Mouse (Mus musculus) heart, adult 2 months (tissue): Measurements from ENCODE around the gene 9430038I01Rik.

Experiments used
- CTCF ChIP-seq: fragments of 200-600 bp; IDR thresholded peaks from 2 replicates; pipeline ENCODE4 v1.8.1; 2022; ENCODE audit warnings: antibody characterized with exemption, mild to moderate bottlenecking, moderate library complexity
- EP300 ChIP-seq: fragments of 200-500 bp; IDR thresholded peaks from 2 replicates; pipeline ENCODE4 v1.6.1; 2011; ENCODE audit warnings: low read depth, low read length, control low read depth; ENCODE audit not compliant: insufficient read depth
- POLR2A ChIP-seq: fragments of 200-500 bp; IDR thresholded peaks from 2 replicates; pipeline ENCODE4 v1.6.1; 2011; ENCODE audit warnings: mild to moderate bottlenecking, low read depth, low read length, control low read depth; ENCODE audit not compliant: insufficient read depth

- TF ChIP-seq CTCF: no peak
- TF ChIP-seq EP300: no peak
- TF ChIP-seq POLR2A: no peak
Measured at GRCm38 (mm10) chr7:137404146-137404545, 6.4 kb downstream of the 9430038I01Rik start.
